Mouse (Mus musculus) E14TG2a.4 (cell line): Measurements from ENCODE around the gene Mmachc.

Experiments
- CTCF ChIP-seq: conservative IDR thresholded peaks from 2 replicates; pipeline ENCODE4 v1.5.1; 2014; ENCODE audit warnings: low read length
- NANOG ChIP-seq: IDR thresholded peaks from 2 replicates; pipeline ENCODE4 v1.6.1; 2014; ENCODE audit warnings: borderline replicate concordance, low read length, mixed read lengths
- POU5F1 ChIP-seq: IDR thresholded peaks from 2 replicates; pipeline ENCODE4 v1.6.1; 2014; ENCODE audit warnings: low read length, borderline replicate concordance

DNA sequence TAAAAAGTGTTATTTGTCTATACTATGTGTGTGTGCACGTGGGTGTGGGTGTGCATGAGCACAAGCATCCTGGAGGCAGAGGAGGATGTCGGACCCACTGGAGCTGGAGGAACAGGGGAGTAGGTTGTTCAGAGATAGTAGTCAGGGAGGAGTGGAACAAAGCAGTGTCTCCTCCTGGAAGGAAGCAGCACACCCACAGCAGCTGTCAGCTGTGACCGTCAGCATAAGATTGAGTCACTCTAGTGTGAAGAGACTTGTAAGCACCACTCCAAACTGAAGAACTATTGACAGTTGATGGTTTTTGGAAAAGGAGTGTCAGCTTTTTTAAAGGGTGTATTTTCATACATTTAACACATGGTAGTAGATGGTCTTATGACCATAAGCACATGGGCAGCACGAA, 41.6 kb downstream of the Mmachc start:
- TF ChIP-seq CTCF (no peak), POU5F1 (no peak), NANOG (no peak)
